Mouse (Mus musculus): Measurements from ENCODE around the gene Ccdc173. TPM values are rescaled to one million over a fixed set of nuclear protein-coding genes. Genes with fewer than 3 reads are reported as not detected.
"Not testable (repeated sequence)": the region's sequence is repeated elsewhere in the genome, so short reads cannot be mapped to it uniquely, and the experiment has no call there.

Ccdc173 gene
- polyA plus RNA-seq, 1 experiment from 2014 or later: 0.08 TPM

DNA sequence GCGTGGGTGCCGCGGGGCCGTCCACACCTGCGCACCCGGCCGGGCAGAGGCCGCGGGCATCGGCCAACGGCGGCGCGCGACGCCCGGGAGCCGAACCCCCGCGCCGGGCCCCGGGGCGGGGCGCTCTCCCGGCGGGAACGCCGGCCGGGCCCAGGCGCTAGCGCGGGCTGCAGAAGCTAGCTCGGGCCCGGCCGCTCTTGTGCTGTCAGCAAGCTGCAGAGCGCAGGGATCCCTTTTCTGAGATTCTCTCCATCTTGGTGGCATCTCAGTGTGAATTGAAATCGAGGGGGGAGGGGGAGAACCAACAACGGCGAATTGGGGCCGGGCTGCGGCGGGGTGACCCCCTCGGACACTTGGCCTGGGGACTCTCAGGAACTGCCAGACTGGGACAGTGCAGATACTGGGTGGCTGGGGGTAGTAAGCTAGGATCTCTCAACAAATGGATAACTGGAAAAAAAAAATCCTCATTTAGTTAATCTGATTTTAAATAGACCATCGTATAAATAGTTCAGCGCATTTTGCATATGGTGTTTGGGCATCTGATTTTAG lies 33.8 kb upstream of the Ccdc173 start:
- H3K36me3 ChIP-seq (ENCODE audit: control insufficient read depth, insufficient read depth): peaks cover 9% of the 10 kb centered on the region; the same call in 1 of the 2 replicates
- H3K4me3 ChIP-seq (ENCODE audit: low read depth, low read length): peak overlapping the region; percentile 85
- H3K4me2 ChIP-seq (ENCODE audit: low read depth, low read length): peak overlapping the region; percentile 74
- peaks cover 37% of the 10 kb centered on the region for H3K4me1 ChIP-seq (ENCODE audit: control insufficient read depth, low read depth, low read length)
- peak overlapping the region; percentile 88 for H3K27ac ChIP-seq (ENCODE audit: low read length)
- H3K9me3 ChIP-seq (replicated peaks; ENCODE audit: control insufficient read depth, low read length): no peaks in the 10 kb centered on the region
- peak overlapping the region; percentile 92 for H3K9ac ChIP-seq (ENCODE audit: low read depth, low read length)
- peak; percentile 79 for ATAC-seq (ENCODE audit: low read depth)
- 2% methylated on average over 39 of the region's 45 CpGs for WGBS (ENCODE audit: insufficient replicate concordance)
- H3K27me3 ChIP-seq (ENCODE audit: control insufficient read depth, insufficient read depth, low read depth, low read length): no peaks in the 10 kb centered on the region

GRCm38 (mm10) chr2:69822361-69823128 lies 33.2 kb upstream of the Ccdc173 start:
- Histone ChIP-seq H3K9ac (ENCODE audit: low read depth, low read length) (peak overlapping the region; percentile 92), H3K36me3 (ENCODE audit: control insufficient read depth, insufficient read depth) (peaks cover 9% of the 10 kb centered on the region; the same call in 1 of the 2 replicates), H3K4me1 (ENCODE audit: control insufficient read depth, low read depth, low read length) (peaks cover 44% of the 10 kb centered on the region), H3K27me3 (ENCODE audit: control insufficient read depth, insufficient read depth, low read depth, low read length) (no peaks in the 10 kb centered on the region), H3K9me3 (replicated peaks; ENCODE audit: control insufficient read depth, low read length) (no peaks in the 10 kb centered on the region), H3K4me3 (ENCODE audit: low read depth, low read length) (peak overlapping the region; percentile 85), H3K4me2 (ENCODE audit: low read depth, low read length) (peak overlapping the region; percentile 74), H3K27ac (ENCODE audit: low read length) (peak overlapping the region; percentile 88)
- peak; percentile 38 for ATAC-seq (ENCODE audit: low read depth)
- WGBS (ENCODE audit: insufficient replicate concordance): under 1% methylated on average over 66 of the region's 80 CpGs

GRCm38 (mm10) chr2:69821711-69822110 lies 32.3 kb upstream of the Ccdc173 start, which contains the start of gene Klhl23:
Klhl23 (plus strand) TSS chr2:69821944.
- peak; percentile 23; the same call in 1 of the 2 replicates for ATAC-seq (ENCODE audit: low read depth)

GRCm38 (mm10) chr2:69820201-69820600 lies 30.8 kb upstream of the Ccdc173 start:
- ATAC-seq (ENCODE audit: low read depth): no peak
- no peak overlapping the region for H3K4me2 ChIP-seq (ENCODE audit: low read depth, low read length)

More at GRCm38 (mm10) chr2:69821711-69822110, 32.3 kb upstream of the Ccdc173 start, which contains the start of gene Klhl23:
- Histone ChIP-seq H3K4me2 (ENCODE audit: low read depth, low read length) (peak within 1 kb of the TSS; percentile 74), H3K4me1 (ENCODE audit: control insufficient read depth, low read depth, low read length) (peaks cover 48% of the 10 kb centered on the region), H3K27me3 (ENCODE audit: control insufficient read depth, insufficient read depth, low read depth, low read length) (no peaks in the 10 kb centered on the region), H3K36me3 (ENCODE audit: control insufficient read depth, insufficient read depth) (peaks cover 7% of the 10 kb centered on the region; the same call in 1 of the 2 replicates), H3K27ac (ENCODE audit: low read length) (peak within 1 kb of the TSS; percentile 88), H3K9me3 (replicated peaks; ENCODE audit: control insufficient read depth, low read length) (no peaks in the 10 kb centered on the region), H3K9ac (ENCODE audit: low read depth, low read length) (peak within 1 kb of the TSS; percentile 92), H3K4me3 (ENCODE audit: low read depth, low read length) (peak within 1 kb of the TSS; percentile 85)
- 3% methylated on average over 8 of the region's 8 CpGs for WGBS (ENCODE audit: insufficient replicate concordance)

DNA sequence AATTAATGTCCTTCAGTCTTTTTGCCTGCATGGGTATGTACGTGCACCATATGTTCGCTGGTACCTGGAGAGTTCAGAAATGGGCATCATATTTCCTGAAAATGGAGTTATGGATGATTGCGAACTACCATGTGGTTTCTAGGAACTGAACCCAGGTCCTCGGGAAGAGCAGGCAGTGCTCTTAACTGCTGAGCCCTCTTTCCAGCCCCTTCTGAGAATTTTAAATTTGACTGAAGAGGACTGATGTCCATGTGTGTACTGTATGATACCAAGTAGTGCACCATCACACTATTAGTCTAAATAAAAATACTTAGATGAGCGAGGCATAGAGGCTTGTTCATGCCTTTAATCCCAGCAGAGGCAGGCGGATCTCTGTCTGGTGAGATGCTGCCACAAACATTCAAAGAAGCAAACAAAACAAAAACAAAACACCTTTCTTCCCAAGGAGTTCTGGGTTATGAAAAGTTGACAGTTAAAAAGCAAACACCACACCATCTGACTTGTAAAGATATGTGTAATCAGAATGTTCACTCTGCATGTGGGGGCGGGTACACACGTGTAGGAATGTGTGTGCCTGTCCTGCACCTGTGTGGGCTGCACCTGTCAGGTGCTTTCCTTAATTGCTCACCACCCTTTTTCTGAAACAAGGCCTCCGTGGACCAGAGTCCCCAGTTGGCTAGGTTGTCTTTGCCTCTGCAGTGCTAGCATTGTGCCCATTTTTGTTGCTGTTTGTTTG lies 29.1 kb upstream of the Ccdc173 start:
- ATAC-seq (ENCODE audit: low read depth): peak; percentile 59

More at GRCm38 (mm10) chr2:69820201-69820600, 30.8 kb upstream of the Ccdc173 start:
- H3K36me3 ChIP-seq (ENCODE audit: control insufficient read depth, insufficient read depth): no peaks in the 10 kb centered on the region
- peaks cover 53% of the 10 kb centered on the region for H3K4me1 ChIP-seq (ENCODE audit: control insufficient read depth, low read depth, low read length)
- no peaks in the 10 kb centered on the region for H3K9me3 ChIP-seq (replicated peaks; ENCODE audit: control insufficient read depth, low read length)
- H3K9ac ChIP-seq (ENCODE audit: low read depth, low read length): peak overlapping the region; percentile 22; the same call in 1 of the 2 replicates
- H3K27ac ChIP-seq (ENCODE audit: low read length): peak overlapping the region; percentile 77
- H3K27me3 ChIP-seq (ENCODE audit: control insufficient read depth, insufficient read depth, low read depth, low read length): no peaks in the 10 kb centered on the region
- 44% methylated on average over 1 of the region's 1 CpGs for WGBS (ENCODE audit: insufficient replicate concordance)
- H3K4me3 ChIP-seq (ENCODE audit: low read depth, low read length): no peak overlapping the region

DNA sequence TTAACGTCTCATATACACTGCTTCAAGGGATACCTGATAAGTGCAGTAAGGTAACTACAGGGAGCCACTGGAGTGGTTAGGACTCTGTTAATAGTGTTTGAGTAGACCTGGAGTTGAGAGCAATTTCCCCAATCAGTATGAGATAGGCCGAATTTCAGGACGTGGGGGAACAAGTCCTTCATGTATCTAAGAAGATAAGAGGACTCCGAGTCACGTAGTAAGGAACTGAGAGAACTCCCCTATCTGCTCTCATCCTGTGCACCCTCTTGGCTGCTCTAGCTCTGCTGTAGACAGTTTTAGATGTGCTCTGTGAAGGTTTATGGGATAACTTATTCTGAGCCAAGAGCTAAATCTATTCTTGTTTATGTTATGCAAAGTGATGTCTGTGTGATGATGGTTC lies 27.2 kb upstream of the Ccdc173 start:
- Histone ChIP-seq H3K27me3 (ENCODE audit: control insufficient read depth, insufficient read depth, low read depth, low read length) (no peaks in the 10 kb centered on the region), H3K36me3 (ENCODE audit: control insufficient read depth, insufficient read depth) (no peaks in the 10 kb centered on the region), H3K4me3 (ENCODE audit: low read depth, low read length) (no peak overlapping the region), H3K9me3 (replicated peaks; ENCODE audit: control insufficient read depth, low read length) (no peaks in the 10 kb centered on the region), H3K4me2 (ENCODE audit: low read depth, low read length) (peak overlapping the region; percentile 21), H3K9ac (ENCODE audit: low read depth, low read length) (no peak overlapping the region), H3K4me1 (ENCODE audit: control insufficient read depth, low read depth, low read length) (peaks cover 49% of the 10 kb centered on the region), H3K27ac (ENCODE audit: low read length) (peak overlapping the region; percentile 77)
- ATAC-seq (ENCODE audit: low read depth): peak; percentile 90
- 13% methylated on average over 5 of the region's 5 CpGs for WGBS (ENCODE audit: insufficient replicate concordance)

More for the DNA sequence above, 29.1 kb upstream of the Ccdc173 start:
- H3K27me3 ChIP-seq (ENCODE audit: control insufficient read depth, insufficient read depth, low read depth, low read length): no peaks in the 10 kb centered on the region
- WGBS (ENCODE audit: insufficient replicate concordance): 41% methylated on average over 9 of the region's 9 CpGs
- H3K9ac ChIP-seq (ENCODE audit: low read depth, low read length): 0 out of 2 replicates have a peak overlapping the region, but pooled peaks have one; percentile 14
- no peaks in the 10 kb centered on the region for H3K9me3 ChIP-seq (replicated peaks; ENCODE audit: control insufficient read depth, low read length)
- peaks cover 51% of the 10 kb centered on the region for H3K4me1 ChIP-seq (ENCODE audit: control insufficient read depth, low read depth, low read length)
- H3K36me3 ChIP-seq (ENCODE audit: control insufficient read depth, insufficient read depth): no peaks in the 10 kb centered on the region
- H3K4me2 ChIP-seq (ENCODE audit: low read depth, low read length): peak overlapping the region; percentile 26
- H3K27ac ChIP-seq (ENCODE audit: low read length): peak overlapping the region; percentile 83
- H3K4me3 ChIP-seq (ENCODE audit: low read depth, low read length): no peak overlapping the region

DNA sequence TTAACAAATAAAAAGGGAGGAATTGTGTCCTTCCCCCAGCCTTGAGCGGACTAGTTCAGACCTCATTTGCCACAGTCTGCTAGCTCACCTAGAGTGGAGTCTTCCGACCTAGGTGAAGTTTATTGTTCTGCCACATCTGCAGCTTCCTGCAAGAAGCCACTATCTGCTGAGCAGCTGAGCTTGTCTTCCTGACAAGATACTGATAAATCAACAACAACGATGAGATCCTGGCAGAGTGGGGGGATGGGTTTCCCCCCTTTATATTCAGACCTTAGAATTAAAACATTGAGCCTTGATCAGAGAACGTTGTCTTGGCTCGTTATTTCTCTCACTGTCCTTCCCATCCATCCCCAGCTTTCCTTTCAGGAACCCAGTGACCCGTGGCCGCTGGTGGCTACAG lies 22.0 kb upstream of the Ccdc173 start:
- peaks cover 18% of the 10 kb centered on the region for H3K4me1 ChIP-seq (ENCODE audit: control insufficient read depth, low read depth, low read length)
- H3K4me3 ChIP-seq (ENCODE audit: low read depth, low read length); H3K4me2 ChIP-seq (ENCODE audit: low read depth, low read length); H3K9me3 ChIP-seq (replicated peaks; ENCODE audit: control insufficient read depth, low read length); H3K27ac ChIP-seq (ENCODE audit: low read length); H3K9ac ChIP-seq (ENCODE audit: low read depth, low read length); H3K36me3 ChIP-seq (ENCODE audit: control insufficient read depth, insufficient read depth); H3K27me3 ChIP-seq (ENCODE audit: control insufficient read depth, insufficient read depth, low read depth, low read length): not testable (repeated sequence)
- 39% methylated on average over 7 of the region's 7 CpGs for WGBS (ENCODE audit: insufficient replicate concordance)
- ATAC-seq (ENCODE audit: low read depth): 0 out of 2 replicates have a peak, but pooled peaks have one; percentile 21

DNA sequence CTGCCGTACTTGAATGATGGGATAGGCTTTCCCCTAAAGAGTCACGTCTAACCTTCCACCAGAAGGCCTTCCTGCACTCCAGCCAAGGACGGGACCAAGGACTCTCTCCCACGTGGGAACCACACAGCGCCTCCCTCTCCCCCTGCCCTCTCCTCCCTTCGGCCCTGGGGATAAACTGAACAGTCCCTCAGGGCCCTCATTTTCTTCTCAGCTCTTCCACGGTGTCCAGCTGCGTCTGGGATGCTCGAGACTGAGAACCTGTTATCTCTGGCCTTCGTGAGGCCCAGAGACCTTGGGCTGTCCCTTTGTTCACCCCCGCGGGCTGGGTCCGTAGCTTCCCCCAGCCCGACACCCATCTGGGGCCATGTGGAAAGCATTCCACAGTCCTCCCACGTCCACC lies 20.8 kb upstream of the Ccdc173 start:
- Histone ChIP-seq H3K27ac (ENCODE audit: low read length) (no peak overlapping the region), H3K9me3 (replicated peaks; ENCODE audit: control insufficient read depth, low read length) (no peaks in the 10 kb centered on the region), H3K4me2 (ENCODE audit: low read depth, low read length) (no peak overlapping the region), H3K9ac (ENCODE audit: low read depth, low read length) (no peak overlapping the region), H3K36me3 (ENCODE audit: control insufficient read depth, insufficient read depth) (no peaks in the 10 kb centered on the region), H3K4me3 (ENCODE audit: low read depth, low read length) (no peak overlapping the region), H3K4me1 (ENCODE audit: control insufficient read depth, low read depth, low read length) (peaks cover 12% of the 10 kb centered on the region), H3K27me3 (ENCODE audit: control insufficient read depth, insufficient read depth, low read depth, low read length) (no peaks in the 10 kb centered on the region)
- ATAC-seq (ENCODE audit: low read depth): no peak
- WGBS (ENCODE audit: insufficient replicate concordance): 64% methylated on average over 15 of the region's 15 CpGs
